Mouse (Mus musculus): ENCODE data around the gene Car12.

The Car12 gene

GRCm38 (mm10) chr9:66713135-66714021, at the start of gene Car12:
TSS of gene Car12 (plus strand) at chr9:66713686.
- peak; percentile 20 to 30 for DNase-seq (ENCODE audit: low spot score in 2 of 2)

GRCm38 (mm10) chr9:66663764-66664163, 49.7 kb upstream of the Car12 start:
- no peak for DNase-seq (ENCODE audit: low spot score in 2 of 2)

- no peak for DNase-seq (ENCODE audit: low spot score in 2 of 2)
These were observed 48.9 kb upstream of the Car12 start for GRCm38 (mm10) chr9:66664561-66664960.

GRCm38 (mm10) chr9:66666153-66666552, 47.3 kb upstream of the Car12 start:
- no peak for DNase-seq (ENCODE audit: low spot score in 2 of 2)

- DNase-seq (ENCODE audit: low spot score in 2 of 2) = no peak
These were observed 46.4 kb upstream of the Car12 start for GRCm38 (mm10) chr9:66667046-66667445.

- DNase-seq (ENCODE audit: low spot score in 2 of 2) = no peak
These were observed 45.6 kb upstream of the Car12 start for GRCm38 (mm10) chr9:66667868-66668267.

- no peak for DNase-seq (ENCODE audit: low spot score in 2 of 2)
These were observed 43.9 kb upstream of the Car12 start for GRCm38 (mm10) chr9:66669561-66670078.

GRCm38 (mm10) chr9:66673771-66674170, 39.7 kb upstream of the Car12 start:
- no peak for DNase-seq (ENCODE audit: low spot score in 2 of 2)

GRCm38 (mm10) chr9:66675566-66675965, 37.9 kb upstream of the Car12 start:
- DNase-seq (ENCODE audit: low spot score in 2 of 2) = no peak

GRCm38 (mm10) chr9:66680102-66680501, 33.4 kb upstream of the Car12 start:
- DNase-seq (ENCODE audit: low spot score in 2 of 2) = peak; percentile 10 to 14

- no peak for DNase-seq (ENCODE audit: low spot score in 2 of 2)
These were observed 30.7 kb upstream of the Car12 start for GRCm38 (mm10) chr9:66682822-66683221.

- no peak for DNase-seq (ENCODE audit: low spot score in 2 of 2)
These were observed 27.8 kb upstream of the Car12 start for GRCm38 (mm10) chr9:66685730-66686129.

GRCm38 (mm10) chr9:66687713-66688112, 25.8 kb upstream of the Car12 start:
- DNase-seq (ENCODE audit: low spot score in 2 of 2) = no peak

GRCm38 (mm10) chr9:66691683-66692305, 21.7 kb upstream of the Car12 start:
- peak in 1 of 2 experiments; percentile 20 for DNase-seq (ENCODE audit: low spot score in 2 of 2)

GRCm38 (mm10) chr9:66697355-66698140, 15.9 kb upstream of the Car12 start:
- DNase-seq (ENCODE audit: low spot score in 2 of 2) = no peak

- DNase-seq (ENCODE audit: low spot score in 2 of 2) = no peak
These were observed 13.7 kb upstream of the Car12 start for GRCm38 (mm10) chr9:66699748-66700147.

- no peak for DNase-seq (ENCODE audit: low spot score in 2 of 2)
These were observed 10.5 kb upstream of the Car12 start for GRCm38 (mm10) chr9:66703002-66703401.

GRCm38 (mm10) chr9:66705354-66705753, 8.1 kb upstream of the Car12 start:
- peak in 1 of 2 experiments; percentile 17 for DNase-seq (ENCODE audit: low spot score in 2 of 2)

GRCm38 (mm10) chr9:66705766-66706165, 7.7 kb upstream of the Car12 start:
- DNase-seq (ENCODE audit: low spot score in 2 of 2) = peak; percentile 85 to 94

GRCm38 (mm10) chr9:66708054-66708772, 5.3 kb upstream of the Car12 start:
- no peak for DNase-seq (ENCODE audit: low spot score in 2 of 2)

- no peak for DNase-seq (ENCODE audit: low spot score in 2 of 2)
These were observed 4.5 kb upstream of the Car12 start for GRCm38 (mm10) chr9:66708816-66709555.

Data from thymus, postnatal 10 days (tissue).